Mouse (Mus musculus) splenic B cell, adult 2 months (primary cell): Measurements from ENCODE around the gene Gja6.

ENCODE experiments used
- DNase-seq: peaks from one replicate; pipeline ENCODE4 v3.0.0-alpha.2; 2011; ENCODE audit warnings: low read depth, low spot score
- H3K27me3 ChIP-seq: 2 replicates; pipeline ENCODE4 v1.6.1; 2012; ENCODE audit warnings: mild to moderate bottlenecking, low read length, moderate library complexity, mixed read lengths; ENCODE audit not compliant: control insufficient read depth, poor library complexity, insufficient read depth, severe bottlenecking
- H3K36me3 ChIP-seq: 2 replicates; pipeline ENCODE4 v1.6.1; 2012; ENCODE audit warnings: mild to moderate bottlenecking, low read length, moderate library complexity, mixed read lengths; ENCODE audit not compliant: control insufficient read depth, poor library complexity, insufficient read depth, severe bottlenecking

Gja6 gene

GRCm38 (mm10) chrX:160906952-160907351 lies at the start of gene Gja6:
TSS of gene Gja6 (minus strand) at chrX:160907052.
- Histone ChIP-seq H3K36me3 (no peaks in the 10 kb centered on the region), H3K27me3 (no peaks in the 10 kb centered on the region)
- no peak for DNase-seq

GRCm38 (mm10) chrX:160949583-160949982 lies 42.7 kb upstream of the Gja6 start:
- Histone ChIP-seq H3K36me3 (no peaks in the 10 kb centered on the region), H3K27me3 (no peaks in the 10 kb centered on the region)
- no peak for DNase-seq

GRCm38 (mm10) chrX:160944722-160945121 lies 37.9 kb upstream of the Gja6 start:
- no peaks in the 10 kb centered on the region for H3K36me3 ChIP-seq
- DNase-seq: no peak
- H3K27me3 ChIP-seq: no peaks in the 10 kb centered on the region

- Histone ChIP-seq H3K36me3 (no peaks in the 10 kb centered on the region), H3K27me3 (no peaks in the 10 kb centered on the region)
- peak; percentile 25 for DNase-seq
Observed at GRCm38 (mm10) chrX:160935541-160935940, 28.7 kb upstream of the Gja6 start.

GRCm38 (mm10) chrX:160930656-160931055 lies 23.8 kb upstream of the Gja6 start:
- Histone ChIP-seq H3K36me3 (no peaks in the 10 kb centered on the region), H3K27me3 (no peaks in the 10 kb centered on the region)
- DNase-seq: peak; percentile 15

GRCm38 (mm10) chrX:160928870-160929269 lies 22.0 kb upstream of the Gja6 start:
- H3K36me3 ChIP-seq: no peaks in the 10 kb centered on the region
- no peaks in the 10 kb centered on the region for H3K27me3 ChIP-seq
- DNase-seq: no peak

- H3K36me3 ChIP-seq: no peaks in the 10 kb centered on the region
- no peaks in the 10 kb centered on the region for H3K27me3 ChIP-seq
- DNase-seq: no peak
Observed at GRCm38 (mm10) chrX:160919022-160919637, 12.3 kb upstream of the Gja6 start.

- DNase-seq: no peak
- Histone ChIP-seq H3K36me3 (no peaks in the 10 kb centered on the region), H3K27me3 (no peaks in the 10 kb centered on the region)
Observed at GRCm38 (mm10) chrX:160906477-160906876, 375 bp downstream of the Gja6 start.

- DNase-seq: no peak
- H3K27me3 ChIP-seq: no peaks in the 10 kb centered on the region
Observed at GRCm38 (mm10) chrX:160905913-160906312, 939 bp downstream of the Gja6 start.

GRCm38 (mm10) chrX:160905041-160905678 lies 1.7 kb downstream of the Gja6 start:
- Histone ChIP-seq H3K27me3 (no peaks in the 10 kb centered on the region), H3K36me3 (no peaks in the 10 kb centered on the region)
- no peak for DNase-seq

More at GRCm38 (mm10) chrX:160905913-160906312, 939 bp downstream of the Gja6 start:
- no peaks in the 10 kb centered on the region for H3K36me3 ChIP-seq

- no peak for DNase-seq
- Histone ChIP-seq H3K36me3 (no peaks in the 10 kb centered on the region), H3K27me3 (no peaks in the 10 kb centered on the region)
Observed at GRCm38 (mm10) chrX:160901118-160901517, 5.7 kb downstream of the Gja6 start.

- H3K27me3 ChIP-seq: no peaks in the 10 kb centered on the region
- H3K36me3 ChIP-seq: no peaks in the 10 kb centered on the region
- no peak for DNase-seq
Observed at GRCm38 (mm10) chrX:160892077-160892476, 14.8 kb downstream of the Gja6 start.

- no peaks in the 10 kb centered on the region for H3K36me3 ChIP-seq
- DNase-seq: no peak
Observed at GRCm38 (mm10) chrX:160886301-160886700, 20.6 kb downstream of the Gja6 start.

GRCm38 (mm10) chrX:160866576-160866975 lies 40.3 kb downstream of the Gja6 start:
- Histone ChIP-seq H3K36me3 (no peaks in the 10 kb centered on the region), H3K27me3 (no peaks in the 10 kb centered on the region)
- no peak for DNase-seq

More at GRCm38 (mm10) chrX:160886301-160886700, 20.6 kb downstream of the Gja6 start:
- H3K27me3 ChIP-seq: no peaks in the 10 kb centered on the region

- Histone ChIP-seq H3K36me3 (no peaks in the 10 kb centered on the region), H3K27me3 (no peaks in the 10 kb centered on the region)
- no peak for DNase-seq
Observed at GRCm38 (mm10) chrX:160865022-160865421, 41.8 kb downstream of the Gja6 start.
